32 mouse cellular contexts compared by ENCODE assay signal in the genomic region with DNA sequence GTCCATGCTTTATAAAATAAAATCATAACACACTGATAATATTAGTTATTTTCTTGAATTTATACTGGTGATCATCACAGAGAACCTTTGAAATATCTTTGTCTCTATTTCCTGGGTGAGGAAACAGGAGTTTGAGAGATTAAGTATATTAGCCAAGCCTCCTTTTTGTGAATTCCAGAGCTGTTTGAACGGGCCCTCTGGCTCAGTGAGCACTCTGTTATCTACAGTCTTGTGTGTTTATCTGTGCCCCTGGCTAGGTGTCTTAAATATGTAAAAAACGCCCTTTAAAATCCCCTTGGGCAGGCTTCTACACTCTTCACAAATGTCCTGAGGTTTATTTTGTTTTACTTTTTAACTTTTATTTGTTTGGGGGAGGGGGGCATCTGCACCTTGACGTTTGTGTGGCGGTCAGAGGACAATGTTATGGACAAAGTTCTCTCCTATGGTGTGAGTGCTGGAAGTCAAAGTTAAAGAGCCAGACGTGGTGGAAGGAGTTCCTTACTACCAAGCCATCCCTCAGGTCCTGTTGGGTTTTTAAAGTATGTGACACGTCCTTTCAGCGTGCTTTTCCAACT. TPM values are rescaled to one million over a fixed set of nuclear protein-coding genes. Genes with fewer than 3 reads are reported as not detected.
DNase-seq lines count a peak whose midpoint lies in the region; ATAC-seq and TF ChIP-seq lines count a peak whose summit lies in the region.
"Had no signal": no experiment of that assay in that cellular context is flagged by ENCODE, and none has a peak within 500 bp of the region (broad histone marks: within the 10 kb centered on the region; RNA-seq: fewer than 3 reads in every experiment).

No protein-coding gene starts in this region.

- H3K9ac ChIP-seq in lung, embryonic 15.5 days, result no peak overlapping the region
- no peak overlapping the region for H3K9ac ChIP-seq in liver, embryonic 12.5 days
- no peak overlapping the region for H3K9ac ChIP-seq in liver, embryonic 16.5 days (ENCODE audit: low read depth, low read length)
- no peak overlapping the region for H3K9ac ChIP-seq in stomach, postnatal 0 days (ENCODE audit: low read length)
- no peak overlapping the region for H3K9ac ChIP-seq in midbrain, embryonic 15.5 days
- H3K9ac ChIP-seq: embryonic facial prominence, embryonic 12.5 days; heart, embryonic 13.5 days; hindbrain, embryonic 12.5 days; liver, embryonic 15.5 days had no signal

- no peak for TF ChIP-seq CTCF in stomach, postnatal 0 days (IDR thresholded peaks at IDR 0.05; ENCODE audit: low read depth)

- H3K27me3 ChIP-seq in lung, embryonic 15.5 days, result no peaks in the 10 kb centered on the region
- no peaks in the 10 kb centered on the region for H3K27me3 ChIP-seq in liver, embryonic 12.5 days (replicated peaks)
- no peaks in the 10 kb centered on the region for H3K27me3 ChIP-seq in liver, embryonic 16.5 days (ENCODE audit: control insufficient read depth, insufficient read depth, low read depth, low read length)
- no peaks in the 10 kb centered on the region for H3K27me3 ChIP-seq in stomach, postnatal 0 days (ENCODE audit: control insufficient read depth, insufficient read depth, low read length)
- H3K27me3 ChIP-seq in midbrain, embryonic 15.5 days (replicated peaks), result no peaks in the 10 kb centered on the region
- H3K27me3 ChIP-seq: embryonic facial prominence, embryonic 12.5 days; heart, embryonic 13.5 days; hindbrain, embryonic 12.5 days; liver, embryonic 15.5 days had no signal

- no peak overlapping the region for H3K4me2 ChIP-seq in lung, embryonic 15.5 days
- peak overlapping the region; percentile 3; the same call in 1 of the 2 replicates for H3K4me2 ChIP-seq in liver, embryonic 12.5 days
- no peak overlapping the region for H3K4me2 ChIP-seq in liver, embryonic 16.5 days (ENCODE audit: low read depth, low read length)
- H3K4me2 ChIP-seq in stomach, postnatal 0 days (replicated peaks; ENCODE audit: low read depth), result no peak overlapping the region
- H3K4me2 ChIP-seq in midbrain, embryonic 15.5 days, result no peak overlapping the region
- H3K4me2 ChIP-seq: embryonic facial prominence, embryonic 12.5 days; heart, embryonic 13.5 days; hindbrain, embryonic 12.5 days; liver, embryonic 15.5 days had no signal

- H3K36me3 ChIP-seq in lung, embryonic 15.5 days, result no peaks in the 10 kb centered on the region
- H3K36me3 ChIP-seq in liver, embryonic 12.5 days, result no peaks in the 10 kb centered on the region
- H3K36me3 ChIP-seq in liver, embryonic 16.5 days (ENCODE audit: control insufficient read depth, insufficient read depth), result no peaks in the 10 kb centered on the region
- H3K36me3 ChIP-seq in stomach, postnatal 0 days (ENCODE audit: control insufficient read depth, insufficient read depth, low read length), result no peaks in the 10 kb centered on the region
- no peaks in the 10 kb centered on the region for H3K36me3 ChIP-seq in midbrain, embryonic 15.5 days (replicated peaks)
- H3K36me3 ChIP-seq: embryonic facial prominence, embryonic 12.5 days; heart, embryonic 13.5 days; hindbrain, embryonic 12.5 days; limb, embryonic 10.5 days; liver, embryonic 15.5 days; midbrain, embryonic 10.5 days had no signal

- no peak for TF ChIP-seq EP300 in stomach, postnatal 0 days (optimal IDR thresholded peaks at IDR 0.05)

- peak overlapping the region; percentile 76 for H3K27ac ChIP-seq in lung, embryonic 15.5 days
- H3K27ac ChIP-seq in liver, embryonic 12.5 days, result no peak overlapping the region
- 0 out of 2 replicates have a peak overlapping the region, but pooled peaks have one; percentile 19 for H3K27ac ChIP-seq in liver, embryonic 16.5 days (ENCODE audit: low read length)
- H3K27ac ChIP-seq in stomach, postnatal 0 days (replicated peaks), result peak overlapping the region; percentile 24; the same call in 1 of the 2 replicates
- H3K27ac ChIP-seq in midbrain, embryonic 15.5 days, result no peak overlapping the region
- H3K27ac ChIP-seq: embryonic facial prominence, embryonic 12.5 days; heart, adult 2 months; heart, embryonic 13.5 days; hindbrain, embryonic 12.5 days; kidney, postnatal 0 days; limb, embryonic 10.5 days; liver, embryonic 15.5 days; midbrain, embryonic 10.5 days had no signal

- no peaks in the 10 kb centered on the region for H3K9me3 ChIP-seq in lung, embryonic 15.5 days
- H3K9me3 ChIP-seq in liver, embryonic 12.5 days (replicated peaks), result no peaks in the 10 kb centered on the region
- H3K9me3 ChIP-seq in liver, embryonic 16.5 days (replicated peaks; ENCODE audit: control insufficient read depth, low read length), result no peaks in the 10 kb centered on the region
- no peaks in the 10 kb centered on the region for H3K9me3 ChIP-seq in stomach, postnatal 0 days (ENCODE audit: control insufficient read depth, low read length)
- no peaks in the 10 kb centered on the region for H3K9me3 ChIP-seq in midbrain, embryonic 15.5 days
- H3K9me3 ChIP-seq: embryonic facial prominence, embryonic 12.5 days; heart, embryonic 13.5 days; hindbrain, embryonic 12.5 days; limb, embryonic 10.5 days; liver, embryonic 15.5 days; midbrain, embryonic 10.5 days had no signal

- no peak for ATAC-seq in lung, embryonic 15.5 days (ENCODE audit: borderline replicate concordance, extremely low read depth, low FRiP score, low TSS enrichment)
- peak; percentile 53; the same call in 1 of the 2 replicates for ATAC-seq in liver, embryonic 12.5 days
- peak; percentile 20; the same call in 1 of the 2 replicates for ATAC-seq in liver, embryonic 16.5 days (ENCODE audit: low read depth)
- ATAC-seq in stomach, postnatal 0 days (ENCODE audit: low FRiP score, low TSS enrichment), result no peak
- ATAC-seq in midbrain, embryonic 15.5 days (replicated peaks), result no peak
- ATAC-seq: intestine, postnatal 0 days had no signal

- H3K4me1 ChIP-seq in lung, embryonic 15.5 days, result peaks cover 18% of the 10 kb centered on the region; the same call in 1 of the 2 replicates
- H3K4me1 ChIP-seq in liver, embryonic 12.5 days, result peaks cover 41% of the 10 kb centered on the region
- peaks cover 17% of the 10 kb centered on the region for H3K4me1 ChIP-seq in liver, embryonic 16.5 days (ENCODE audit: control insufficient read depth, low read depth, low read length)
- H3K4me1 ChIP-seq in stomach, postnatal 0 days (replicated peaks; ENCODE audit: control insufficient read depth, insufficient read depth), result no peaks in the 10 kb centered on the region
- no peaks in the 10 kb centered on the region for H3K4me1 ChIP-seq in midbrain, embryonic 15.5 days

- WGBS in lung, embryonic 15.5 days, result 26% methylated on average over 7 of the region's 7 CpGs
- 43% methylated on average over 7 of the region's 7 CpGs for WGBS in liver, embryonic 12.5 days (ENCODE audit: insufficient replicate concordance)
- WGBS in liver, embryonic 16.5 days (ENCODE audit: insufficient replicate concordance), result 39% methylated on average over 7 of the region's 7 CpGs
- WGBS in stomach, postnatal 0 days, result 34% methylated on average over 7 of the region's 7 CpGs
- 68% methylated on average over 7 of the region's 7 CpGs for WGBS in midbrain, embryonic 15.5 days

- DNase-seq in lung, postnatal 10 days, result no peak
- no peak for DNase-seq in stomach, postnatal 0 days (ENCODE audit: low spot score)
- no peak for DNase-seq in gastrocnemius, postnatal 25 days
- DNase-seq: adrenal gland, postnatal 10 days; cerebellum, adult 2 months; cerebellum, postnatal 25 days; gastrocnemius, postnatal 36 days; heart, adult 2 months; heart, postnatal 14 days; right cerebral cortex, postnatal 14 days; thymus, adult 18-20 months; thymus, postnatal 36 days had no signal

- no peak overlapping the region for H3K4me3 ChIP-seq in lung, embryonic 15.5 days
- H3K4me3 ChIP-seq in liver, embryonic 12.5 days, result no peak overlapping the region
- no peak overlapping the region for H3K4me3 ChIP-seq in liver, embryonic 16.5 days (ENCODE audit: low read depth, low read length)
- H3K4me3 ChIP-seq in stomach, postnatal 0 days (ENCODE audit: low read depth, low read length), result no peak overlapping the region
- H3K4me3 ChIP-seq in midbrain, embryonic 15.5 days, result no peak overlapping the region
- H3K4me3 ChIP-seq: embryonic facial prominence, embryonic 12.5 days; heart, adult 2 months; heart, embryonic 13.5 days; hindbrain, embryonic 12.5 days; limb, embryonic 10.5 days; liver, embryonic 15.5 days; midbrain, embryonic 10.5 days had no signal

RNA-seq across cellular contexts. Expression of a gene that starts 14.9 kb away (rescaled TPM):
- polyA plus RNA-seq in lung, embryonic 15.5 days (2015; fragmentation: Nextera tagmentation; extraction: Ambion mirVana), result 77.3 and 87.4 TPM in 2 replicates
- polyA plus RNA-seq in liver, embryonic 12.5 days (2016; fragmentation: Nextera tagmentation; extraction: Ambion mirVana), result 34.0 TPM in 2 replicates
- polyA plus RNA-seq in liver, embryonic 16.5 days (2015; fragmentation: Nextera tagmentation; extraction: Ambion mirVana), result 25.9 and 26.8 TPM in 2 replicates
- 73.3 and 82.1 TPM in 2 replicates for polyA plus RNA-seq in stomach, postnatal 0 days (2015; fragmentation: Nextera tagmentation; extraction: Ambion mirVana)
- total RNA-seq in gastrocnemius, postnatal 25 days (2021), result 10 to 100 TPM; 23.6 to 24.1 TPM
- polyA plus RNA-seq in midbrain, embryonic 15.5 days (2015; fragmentation: Nextera tagmentation; extraction: Ambion mirVana), result 321 and 340 TPM in 2 replicates

RNA-seq across cellular contexts. Expression of a gene that starts 24.8 kb away (rescaled TPM):
- not detected in 2 replicates for polyA plus RNA-seq in lung, embryonic 15.5 days (2015; fragmentation: Nextera tagmentation; extraction: Ambion mirVana)
- polyA plus RNA-seq in liver, embryonic 12.5 days (2016; fragmentation: Nextera tagmentation; extraction: Ambion mirVana), result not detected in 2 replicates
- polyA plus RNA-seq in liver, embryonic 16.5 days (2015; fragmentation: Nextera tagmentation; extraction: Ambion mirVana), result not detected in 2 replicates
- polyA plus RNA-seq in stomach, postnatal 0 days (2015; fragmentation: Nextera tagmentation; extraction: Ambion mirVana), result not detected in 2 replicates
- total RNA-seq in gastrocnemius, postnatal 25 days (2021), result not detected
- polyA plus RNA-seq in midbrain, embryonic 15.5 days (2015; fragmentation: Nextera tagmentation; extraction: Ambion mirVana), result not detected in 2 replicates
- total RNA-seq: adrenal gland, postnatal 10 days; gastrocnemius, postnatal 36 days; heart, adult 2 months; heart, postnatal 14 days; layer of hippocampus, adult 18-20 months; layer of hippocampus, postnatal 25 days; monocyte, adult 5-6 weeks; neutrophil, adult 5-6 weeks had no signal
- polyA plus RNA-seq: C2C12; cerebellum, adult 2 months; embryonic facial prominence, embryonic 12.5 days; forebrain, embryonic 11.5 days; heart, adult 2 months; heart, embryonic 13.5 days; hindbrain, embryonic 12.5 days; intestine, postnatal 0 days; kidney, postnatal 0 days; limb, embryonic 10.5 days; liver, embryonic 15.5 days; stomach, embryonic 14.5 days had no signal

RNA-seq across cellular contexts. Expression of a gene that starts 32.4 kb away (rescaled TPM):
- polyA plus RNA-seq in lung, embryonic 15.5 days (2015; fragmentation: Nextera tagmentation; extraction: Ambion mirVana), result not detected in 2 replicates
- polyA plus RNA-seq in liver, embryonic 12.5 days (2016; fragmentation: Nextera tagmentation; extraction: Ambion mirVana), result not detected in 2 replicates
- not detected in 2 replicates for polyA plus RNA-seq in liver, embryonic 16.5 days (2015; fragmentation: Nextera tagmentation; extraction: Ambion mirVana)
- polyA plus RNA-seq in stomach, postnatal 0 days (2015; fragmentation: Nextera tagmentation; extraction: Ambion mirVana), result not detected in 2 replicates
- total RNA-seq in gastrocnemius, postnatal 25 days (2021), result not detected
- not detected in 2 replicates for polyA plus RNA-seq in midbrain, embryonic 15.5 days (2015; fragmentation: Nextera tagmentation; extraction: Ambion mirVana)
- total RNA-seq: adrenal gland, postnatal 10 days; gastrocnemius, postnatal 36 days; heart, adult 2 months; heart, postnatal 14 days; layer of hippocampus, adult 18-20 months; layer of hippocampus, postnatal 25 days; monocyte, adult 5-6 weeks; neutrophil, adult 5-6 weeks had no signal
- polyA plus RNA-seq: C2C12; cerebellum, adult 2 months; embryonic facial prominence, embryonic 12.5 days; forebrain, embryonic 11.5 days; heart, adult 2 months; heart, embryonic 13.5 days; hindbrain, embryonic 12.5 days; intestine, postnatal 0 days; kidney, postnatal 0 days; limb, embryonic 10.5 days; liver, embryonic 15.5 days; midbrain, embryonic 10.5 days; stomach, embryonic 14.5 days had no signal

RNA-seq across cellular contexts. Expression of a gene that starts 42.1 kb away (rescaled TPM):
- polyA plus RNA-seq in lung, embryonic 15.5 days (2015; fragmentation: Nextera tagmentation; extraction: Ambion mirVana), result not detected in 2 replicates
- not detected in 2 replicates for polyA plus RNA-seq in liver, embryonic 12.5 days (2016; fragmentation: Nextera tagmentation; extraction: Ambion mirVana)
- not detected in 2 replicates for polyA plus RNA-seq in liver, embryonic 16.5 days (2015; fragmentation: Nextera tagmentation; extraction: Ambion mirVana)
- not detected in 2 replicates for polyA plus RNA-seq in stomach, postnatal 0 days (2015; fragmentation: Nextera tagmentation; extraction: Ambion mirVana)
- not detected for total RNA-seq in gastrocnemius, postnatal 25 days (2021)
- polyA plus RNA-seq in midbrain, embryonic 15.5 days (2015; fragmentation: Nextera tagmentation; extraction: Ambion mirVana), result not detected in 2 replicates
- total RNA-seq: adrenal gland, postnatal 10 days; gastrocnemius, postnatal 36 days; heart, adult 2 months; heart, postnatal 14 days; layer of hippocampus, adult 18-20 months; layer of hippocampus, postnatal 25 days; monocyte, adult 5-6 weeks; neutrophil, adult 5-6 weeks had no signal
- polyA plus RNA-seq: C2C12; cerebellum, adult 2 months; embryonic facial prominence, embryonic 12.5 days; forebrain, embryonic 11.5 days; heart, adult 2 months; heart, embryonic 13.5 days; hindbrain, embryonic 12.5 days; intestine, postnatal 0 days; kidney, postnatal 0 days; limb, embryonic 10.5 days; liver, embryonic 15.5 days; midbrain, embryonic 10.5 days; stomach, embryonic 14.5 days had no signal

RNA-seq across cellular contexts. Expression of a gene that starts 57.9 kb away (rescaled TPM):
- polyA plus RNA-seq in lung, embryonic 15.5 days (2015; fragmentation: Nextera tagmentation; extraction: Ambion mirVana), result not detected in 2 replicates
- not detected in 2 replicates for polyA plus RNA-seq in liver, embryonic 12.5 days (2016; fragmentation: Nextera tagmentation; extraction: Ambion mirVana)
- not detected in 2 replicates for polyA plus RNA-seq in liver, embryonic 16.5 days (2015; fragmentation: Nextera tagmentation; extraction: Ambion mirVana)
- polyA plus RNA-seq in stomach, postnatal 0 days (2015; fragmentation: Nextera tagmentation; extraction: Ambion mirVana), result not detected in 2 replicates
- total RNA-seq in gastrocnemius, postnatal 25 days (2021), result not detected
- not detected in 2 replicates for polyA plus RNA-seq in midbrain, embryonic 15.5 days (2015; fragmentation: Nextera tagmentation; extraction: Ambion mirVana)
- total RNA-seq: adrenal gland, postnatal 10 days; gastrocnemius, postnatal 36 days; heart, adult 2 months; heart, postnatal 14 days; layer of hippocampus, adult 18-20 months; layer of hippocampus, postnatal 25 days; monocyte, adult 5-6 weeks; neutrophil, adult 5-6 weeks had no signal
- polyA plus RNA-seq: C2C12; cerebellum, adult 2 months; embryonic facial prominence, embryonic 12.5 days; forebrain, embryonic 11.5 days; heart, adult 2 months; heart, embryonic 13.5 days; hindbrain, embryonic 12.5 days; intestine, postnatal 0 days; kidney, postnatal 0 days; limb, embryonic 10.5 days; liver, embryonic 15.5 days; midbrain, embryonic 10.5 days; spleen, adult 2 months; stomach, embryonic 14.5 days had no signal

Comparison
In these comparisons a context has a peak if more than half of its experiments do, and no peak if none do; other contexts are left out.
1. H3K27ac ChIP-seq: peak in lung, embryonic 15.5 days (single experiment), liver, embryonic 16.5 days (single experiment) and stomach, postnatal 0 days (single experiment); none in liver, embryonic 12.5 days (single experiment) and midbrain, embryonic 15.5 days (single experiment).
2. ATAC-seq: peak in liver, embryonic 12.5 days (single experiment) and liver, embryonic 16.5 days (single experiment); none in lung, embryonic 15.5 days (single experiment), stomach, postnatal 0 days (single experiment) and midbrain, embryonic 15.5 days (single experiment).